ENCODE assay signal across 8 mouse cellular contexts in the genomic region with DNA sequence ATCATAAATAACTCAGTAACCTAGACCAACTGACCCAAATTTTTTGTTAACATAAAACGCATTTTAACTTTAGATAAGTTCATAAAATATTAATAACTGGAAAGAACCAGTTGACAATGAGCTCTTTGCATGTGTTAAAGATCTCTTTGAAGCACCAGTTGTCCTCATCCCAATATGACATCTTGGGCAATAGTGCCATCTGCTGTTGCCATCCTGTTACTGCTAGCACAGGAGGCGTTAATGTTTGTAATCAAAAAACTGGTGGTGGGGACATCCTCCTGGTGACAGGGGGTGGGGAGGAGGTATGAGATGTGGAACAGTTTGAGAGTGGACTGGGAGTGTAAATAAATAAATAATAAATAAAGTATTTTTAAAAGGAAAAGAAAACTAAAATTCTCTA. TPM values are rescaled to one million over a fixed set of nuclear protein-coding genes. Genes with fewer than 3 reads are reported as not detected.
DNase-seq lines count a peak whose midpoint lies in the region; ATAC-seq and TF ChIP-seq lines count a peak whose summit lies in the region.

No protein-coding gene starts in this region.

- H3K9me3 ChIP-seq in intestine, embryonic 14.5 days (ENCODE audit: control insufficient read depth, low read length) = no peaks in the 10 kb centered on the region
- no peaks in the 10 kb centered on the region for H3K9me3 ChIP-seq in intestine, embryonic 15.5 days
- H3K9me3 ChIP-seq in G1E (replicated peaks) = no peaks in the 10 kb centered on the region

- no peak overlapping the region for H3K27ac ChIP-seq in intestine, embryonic 14.5 days (ENCODE audit: low read depth)
- no peak overlapping the region for H3K27ac ChIP-seq in intestine, embryonic 15.5 days

- 11% methylated on average over 2 of the region's 2 CpGs for WGBS in intestine, embryonic 14.5 days
- WGBS in intestine, embryonic 15.5 days = 8% methylated on average over 2 of the region's 2 CpGs

- peak; percentile 70 for DNase-seq in intestine, embryonic 14.5 days (ENCODE audit: low spot score)
- no peak for DNase-seq in G1E (ENCODE audit: low spot score)
- DNase-seq in cerebellum, adult 9-11 months = peak; percentile 7
- peak; percentile 77 to 80 for DNase-seq in layer of hippocampus, postnatal 10 days (ENCODE audit: low spot score in 2 of 2)
- DNase-seq in splenic B cell, adult 2 months (ENCODE audit: low read depth, low spot score) = peak; percentile 70

- H3K4me2 ChIP-seq in intestine, embryonic 14.5 days (ENCODE audit: low read length) = no peak overlapping the region
- H3K4me2 ChIP-seq in intestine, embryonic 15.5 days (replicated peaks) = no peak overlapping the region

- no peak for ATAC-seq in intestine, embryonic 14.5 days (replicated peaks; ENCODE audit: low FRiP score, low TSS enrichment, low read depth)
- no peak for ATAC-seq in intestine, embryonic 15.5 days
- no peak for ATAC-seq in G1E (ENCODE audit: extremely low read depth, insufficient number of reproducible peaks, low FRiP score, poor library complexity, severe bottlenecking)
- ATAC-seq in granulocyte monocyte progenitor cell, adult 5-6 weeks (replicated peaks; ENCODE audit: poor library complexity, severe bottlenecking) = peak; percentile 79
- peak; percentile 70 for ATAC-seq in megakaryocyte-erythroid progenitor cell, adult 5-6 weeks (replicated peaks; ENCODE audit: low FRiP score, low TSS enrichment, poor library complexity, severe bottlenecking)

- H3K27me3 ChIP-seq in intestine, embryonic 14.5 days (replicated peaks; ENCODE audit: control insufficient read depth, insufficient read depth, low read length) = no peaks in the 10 kb centered on the region
- H3K27me3 ChIP-seq in intestine, embryonic 15.5 days (replicated peaks) = no peaks in the 10 kb centered on the region
- H3K27me3 ChIP-seq in G1E (ENCODE audit: insufficient read depth, low read length) = no peaks in the 10 kb centered on the region
- H3K27me3 ChIP-seq in splenic B cell, adult 2 months (ENCODE audit: control insufficient read depth, insufficient read depth, low read length, poor library complexity, severe bottlenecking) = no peaks in the 10 kb centered on the region

- H3K4me1 ChIP-seq in intestine, embryonic 14.5 days (replicated peaks; ENCODE audit: control insufficient read depth, insufficient read depth, low read length) = no peaks in the 10 kb centered on the region
- H3K4me1 ChIP-seq in intestine, embryonic 15.5 days (replicated peaks) = no peaks in the 10 kb centered on the region
- H3K4me1 ChIP-seq in G1E (ENCODE audit: insufficient read depth, low read depth, low read length) = no peaks in the 10 kb centered on the region

- H3K9ac ChIP-seq in intestine, embryonic 14.5 days (ENCODE audit: low read length) = no peak overlapping the region
- H3K9ac ChIP-seq in intestine, embryonic 15.5 days = no peak overlapping the region

- TF ChIP-seq CTCF in G1E (IDR thresholded peaks at IDR 0.05; ENCODE audit: low read depth, low read length) = peak; percentile 59

- no peaks in the 10 kb centered on the region for H3K36me3 ChIP-seq in intestine, embryonic 14.5 days (ENCODE audit: control insufficient read depth, insufficient read depth, low read length)
- H3K36me3 ChIP-seq in intestine, embryonic 15.5 days = no peaks in the 10 kb centered on the region
- H3K36me3 ChIP-seq in G1E (replicated peaks) = no peaks in the 10 kb centered on the region
- no peaks in the 10 kb centered on the region for H3K36me3 ChIP-seq in splenic B cell, adult 2 months (ENCODE audit: control insufficient read depth, insufficient read depth, low read length, poor library complexity, severe bottlenecking)

- no peak overlapping the region for H3K4me3 ChIP-seq in intestine, embryonic 14.5 days (ENCODE audit: low read depth, low read length)
- no peak overlapping the region for H3K4me3 ChIP-seq in intestine, embryonic 15.5 days (replicated peaks)
- H3K4me3 ChIP-seq in G1E (ENCODE audit: low read depth, low read length) = no peak overlapping the region

RNA-seq across cellular contexts. Expression of a gene that starts 29.3 kb away (rescaled TPM):
- 8.8 and 9.2 TPM in 2 replicates for polyA plus RNA-seq in intestine, embryonic 14.5 days (2014; fragmentation: Nextera tagmentation; extraction: Ambion mirVana)
- polyA plus RNA-seq in intestine, embryonic 15.5 days (2015; fragmentation: Nextera tagmentation; extraction: Ambion mirVana) = 6.8 and 9.1 TPM in 2 replicates
- not detected in 2 replicates for total RNA-seq in G1E (2014; fragmentation: Nextera tagmentation)
- not detected in 2 replicates for total RNA-seq in G1E (2017)
- not detected in 2 replicates for polyA plus RNA-seq in G1E (2012)
- 1.6 TPM in 1 of 2 replicates, not detected in the other for total RNA-seq in granulocyte monocyte progenitor cell, adult 5-6 weeks (2014; fragmentation: Nextera tagmentation)
- 0.72 and 1.0 TPM in 2 replicates for total RNA-seq in granulocyte monocyte progenitor cell, adult 5-6 weeks (2017)
- total RNA-seq in layer of hippocampus, postnatal 10 days (2021) = 1 to 10 TPM; 2.6 to 4.7 TPM
- total RNA-seq in megakaryocyte-erythroid progenitor cell, adult 5-6 weeks (2014; fragmentation: Nextera tagmentation) = not detected in 2 replicates
- not detected in 2 replicates for total RNA-seq in megakaryocyte-erythroid progenitor cell, adult 5-6 weeks (2017)

RNA-seq across cellular contexts. Expression of a gene that starts 30.4 kb away (rescaled TPM):
- polyA plus RNA-seq in intestine, embryonic 14.5 days (2014; fragmentation: Nextera tagmentation; extraction: Ambion mirVana) = not detected in 2 replicates
- not detected in 2 replicates for polyA plus RNA-seq in intestine, embryonic 15.5 days (2015; fragmentation: Nextera tagmentation; extraction: Ambion mirVana)
- total RNA-seq in G1E (2014; fragmentation: Nextera tagmentation) (not detected in 2 replicates), G1E (2017) (not detected in 2 replicates)
- not detected in 2 replicates for polyA plus RNA-seq in G1E (2012)
- total RNA-seq in granulocyte monocyte progenitor cell, adult 5-6 weeks (2014; fragmentation: Nextera tagmentation) = not detected in 2 replicates
- not detected in 2 replicates for total RNA-seq in granulocyte monocyte progenitor cell, adult 5-6 weeks (2017)
- total RNA-seq in layer of hippocampus, postnatal 10 days (2021) = not detected
- not detected in 2 replicates for total RNA-seq in megakaryocyte-erythroid progenitor cell, adult 5-6 weeks (2014; fragmentation: Nextera tagmentation)
- not detected in 2 replicates for total RNA-seq in megakaryocyte-erythroid progenitor cell, adult 5-6 weeks (2017)

Comparison
In these comparisons a context has a peak if more than half of its experiments do, and no peak if none do; other contexts are left out.
1. ATAC-seq: peak in granulocyte monocyte progenitor cell, adult 5-6 weeks (single experiment) and megakaryocyte-erythroid progenitor cell, adult 5-6 weeks (single experiment); none in intestine, embryonic 14.5 days (single experiment), intestine, embryonic 15.5 days (single experiment) and G1E (single experiment).